Mouse (Mus musculus): Measurements from ENCODE around the gene Gm20696. TPM values are rescaled to one million over a fixed set of nuclear protein-coding genes. Genes with fewer than 3 reads are reported as not detected.

The Gm20696 gene
- polyA plus RNA-seq, 1 experiment = 0.24 TPM

- H3K27me3 ChIP-seq (ENCODE audit: control insufficient read depth, insufficient read depth, low read length, poor library complexity, severe bottlenecking) = no peaks in the 10 kb centered on the region
- no peak overlapping the region for H3K27ac ChIP-seq (ENCODE audit: insufficient read depth, low read length)
- H3K4me3 ChIP-seq (ENCODE audit: low read depth, low read length) = no peak overlapping the region
- no peaks in the 10 kb centered on the region for H3K36me3 ChIP-seq (ENCODE audit: control insufficient read depth, insufficient read depth, low read length, poor library complexity, severe bottlenecking)
- H3K9ac ChIP-seq (ENCODE audit: low read depth, poor library complexity, severe bottlenecking) = no peak overlapping the region
- no peaks in the 10 kb centered on the region for H3K4me1 ChIP-seq (ENCODE audit: control insufficient read depth, insufficient read depth, low read length)
- H3K9me3 ChIP-seq (replicated peaks; ENCODE audit: control insufficient read depth, insufficient read depth, low read length, poor library complexity, severe bottlenecking) = no peaks in the 10 kb centered on the region
- TF ChIP-seq EP300 (IDR thresholded peaks at IDR 0.05; ENCODE audit: insufficient read depth, low read depth, low read length) (no peak), CTCF (IDR thresholded peaks at IDR 0.05; ENCODE audit: low read depth, low read length) (no peak), POLR2A (IDR thresholded peaks at IDR 0.05; ENCODE audit: insufficient read depth, low read length) (no peak)
These were observed 386.0 kb downstream of the Gm20696 start for GRCm38 (mm10) chr6:99280619-99281018.

- Histone ChIP-seq H3K36me3 (ENCODE audit: control insufficient read depth, insufficient read depth, low read length, poor library complexity, severe bottlenecking) (no peaks in the 10 kb centered on the region), H3K4me1 (ENCODE audit: control insufficient read depth, insufficient read depth, low read length) (no peaks in the 10 kb centered on the region), H3K27ac (ENCODE audit: insufficient read depth, low read length) (no peak overlapping the region), H3K27me3 (ENCODE audit: control insufficient read depth, insufficient read depth, low read length, poor library complexity, severe bottlenecking) (no peaks in the 10 kb centered on the region), H3K4me3 (ENCODE audit: low read depth, low read length) (no peak overlapping the region), H3K9me3 (replicated peaks; ENCODE audit: control insufficient read depth, insufficient read depth, low read length, poor library complexity, severe bottlenecking) (no peaks in the 10 kb centered on the region), H3K9ac (ENCODE audit: low read depth, poor library complexity, severe bottlenecking) (no peak overlapping the region)
- no peak for TF ChIP-seq EP300 (IDR thresholded peaks at IDR 0.05; ENCODE audit: insufficient read depth, low read depth, low read length)
- TF ChIP-seq CTCF (IDR thresholded peaks at IDR 0.05; ENCODE audit: low read depth, low read length) = no peak
- no peak for TF ChIP-seq POLR2A (IDR thresholded peaks at IDR 0.05; ENCODE audit: insufficient read depth, low read length)
These were observed 389.3 kb downstream of the Gm20696 start for GRCm38 (mm10) chr6:99277251-99277650.

- no peak overlapping the region for H3K9ac ChIP-seq (ENCODE audit: low read depth, poor library complexity, severe bottlenecking)
- no peaks in the 10 kb centered on the region for H3K9me3 ChIP-seq (replicated peaks; ENCODE audit: control insufficient read depth, insufficient read depth, low read length, poor library complexity, severe bottlenecking)
- no peaks in the 10 kb centered on the region for H3K4me1 ChIP-seq (ENCODE audit: control insufficient read depth, insufficient read depth, low read length)
- H3K36me3 ChIP-seq (ENCODE audit: control insufficient read depth, insufficient read depth, low read length, poor library complexity, severe bottlenecking) = no peaks in the 10 kb centered on the region
- H3K4me3 ChIP-seq (ENCODE audit: low read depth, low read length) = no peak overlapping the region
- TF ChIP-seq CTCF (IDR thresholded peaks at IDR 0.05; ENCODE audit: low read depth, low read length) (no peak), EP300 (IDR thresholded peaks at IDR 0.05; ENCODE audit: insufficient read depth, low read depth, low read length) (no peak), POLR2A (IDR thresholded peaks at IDR 0.05; ENCODE audit: insufficient read depth, low read length) (no peak)
- H3K27me3 ChIP-seq (ENCODE audit: control insufficient read depth, insufficient read depth, low read length, poor library complexity, severe bottlenecking) = no peaks in the 10 kb centered on the region
- no peak overlapping the region for H3K27ac ChIP-seq (ENCODE audit: insufficient read depth, low read length)
These were observed 390.3 kb downstream of the Gm20696 start for GRCm38 (mm10) chr6:99276297-99276653.

GRCm38 (mm10) chr6:99275381-99276296 lies 391.0 kb downstream of the Gm20696 start:
- Histone ChIP-seq H3K36me3 (ENCODE audit: control insufficient read depth, insufficient read depth, low read length, poor library complexity, severe bottlenecking) (no peaks in the 10 kb centered on the region), H3K27ac (ENCODE audit: insufficient read depth, low read length) (no peak overlapping the region), H3K4me3 (ENCODE audit: low read depth, low read length) (no peak overlapping the region), H3K9ac (ENCODE audit: low read depth, poor library complexity, severe bottlenecking) (no peak overlapping the region), H3K9me3 (replicated peaks; ENCODE audit: control insufficient read depth, insufficient read depth, low read length, poor library complexity, severe bottlenecking) (no peaks in the 10 kb centered on the region), H3K4me1 (ENCODE audit: control insufficient read depth, insufficient read depth, low read length) (no peaks in the 10 kb centered on the region), H3K27me3 (ENCODE audit: control insufficient read depth, insufficient read depth, low read length, poor library complexity, severe bottlenecking) (no peaks in the 10 kb centered on the region)
- TF ChIP-seq EP300 (IDR thresholded peaks at IDR 0.05; ENCODE audit: insufficient read depth, low read depth, low read length) (no peak), CTCF (IDR thresholded peaks at IDR 0.05; ENCODE audit: low read depth, low read length) (no peak), POLR2A (IDR thresholded peaks at IDR 0.05; ENCODE audit: insufficient read depth, low read length) (no peak)

- Histone ChIP-seq H3K9me3 (replicated peaks; ENCODE audit: control insufficient read depth, insufficient read depth, low read length, poor library complexity, severe bottlenecking) (no peaks in the 10 kb centered on the region), H3K4me1 (ENCODE audit: control insufficient read depth, insufficient read depth, low read length) (no peaks in the 10 kb centered on the region), H3K36me3 (ENCODE audit: control insufficient read depth, insufficient read depth, low read length, poor library complexity, severe bottlenecking) (no peaks in the 10 kb centered on the region), H3K9ac (ENCODE audit: low read depth, poor library complexity, severe bottlenecking) (no peak overlapping the region), H3K4me3 (ENCODE audit: low read depth, low read length) (no peak overlapping the region), H3K27ac (ENCODE audit: insufficient read depth, low read length) (no peak overlapping the region), H3K27me3 (ENCODE audit: control insufficient read depth, insufficient read depth, low read length, poor library complexity, severe bottlenecking) (no peaks in the 10 kb centered on the region)
- TF ChIP-seq EP300 (IDR thresholded peaks at IDR 0.05; ENCODE audit: insufficient read depth, low read depth, low read length) (no peak), POLR2A (IDR thresholded peaks at IDR 0.05; ENCODE audit: insufficient read depth, low read length) (no peak), CTCF (IDR thresholded peaks at IDR 0.05; ENCODE audit: low read depth, low read length) (no peak)
These were observed 391.9 kb downstream of the Gm20696 start for GRCm38 (mm10) chr6:99274667-99275066.

- no peak overlapping the region for H3K27ac ChIP-seq (ENCODE audit: insufficient read depth, low read length)
- H3K4me3 ChIP-seq (ENCODE audit: low read depth, low read length) = no peak overlapping the region
- H3K36me3 ChIP-seq (ENCODE audit: control insufficient read depth, insufficient read depth, low read length, poor library complexity, severe bottlenecking) = no peaks in the 10 kb centered on the region
- H3K27me3 ChIP-seq (ENCODE audit: control insufficient read depth, insufficient read depth, low read length, poor library complexity, severe bottlenecking) = no peaks in the 10 kb centered on the region
- no peak overlapping the region for H3K9ac ChIP-seq (ENCODE audit: low read depth, poor library complexity, severe bottlenecking)
- TF ChIP-seq EP300 (IDR thresholded peaks at IDR 0.05; ENCODE audit: insufficient read depth, low read depth, low read length) (no peak), CTCF (IDR thresholded peaks at IDR 0.05; ENCODE audit: low read depth, low read length) (no peak), POLR2A (IDR thresholded peaks at IDR 0.05; ENCODE audit: insufficient read depth, low read length) (no peak)
- H3K4me1 ChIP-seq (ENCODE audit: control insufficient read depth, insufficient read depth, low read length) = no peaks in the 10 kb centered on the region
- no peaks in the 10 kb centered on the region for H3K9me3 ChIP-seq (replicated peaks; ENCODE audit: control insufficient read depth, insufficient read depth, low read length, poor library complexity, severe bottlenecking)
These were observed 392.4 kb downstream of the Gm20696 start for GRCm38 (mm10) chr6:99274222-99274621.

Data from ES-Bruce4 (cell line).